ENCODE assay signal across 18 mouse cellular contexts in the genomic region with DNA sequence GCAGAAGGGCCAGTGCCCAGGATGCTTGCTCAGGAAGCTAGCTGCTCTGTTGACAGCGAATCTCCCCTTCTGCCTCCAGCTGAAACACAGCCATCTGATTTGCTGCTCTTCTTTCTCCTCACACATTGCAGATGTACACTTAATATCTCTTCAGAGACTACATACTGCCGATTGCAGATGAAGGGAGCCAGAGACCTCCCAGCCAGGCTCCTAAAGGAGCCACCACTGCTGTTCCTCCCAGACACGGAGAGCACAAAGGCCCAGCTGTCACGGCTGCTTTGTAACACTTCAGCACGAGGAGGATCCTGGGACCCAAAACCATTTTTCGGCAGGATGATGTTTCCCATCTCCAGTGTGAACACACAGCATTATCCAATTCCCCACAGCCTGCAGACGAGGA.
DNase-seq lines count a peak whose midpoint lies in the region; ATAC-seq lines count a peak whose summit lies in the region.
"Had no signal": no experiment of that assay in that cellular context is flagged by ENCODE, and none has a peak within 500 bp of the region (broad histone marks: within the 10 kb centered on the region; RNA-seq: fewer than 3 reads in every experiment).

No protein-coding gene starts in this region.

- peaks cover 15% of the 10 kb centered on the region; the same call in 1 of the 2 replicates for H3K4me1 ChIP-seq in embryonic facial prominence, embryonic 13.5 days
- H3K4me1 ChIP-seq in embryonic facial prominence, embryonic 10.5 days: no peaks in the 10 kb centered on the region; the same call in 1 of the 2 replicates
- H3K4me1 ChIP-seq in midbrain, embryonic 10.5 days: peaks cover 5% of the 10 kb centered on the region; the same call in 1 of the 2 replicates
- H3K4me1 ChIP-seq in midbrain, embryonic 16.5 days (ENCODE audit: control insufficient read depth, insufficient read depth, low read length): peaks cover 3% of the 10 kb centered on the region; the same call in 1 of the 2 replicates
- H3K4me1 ChIP-seq in hindbrain, embryonic 15.5 days (replicated peaks): peaks cover 25% of the 10 kb centered on the region
- H3K4me1 ChIP-seq in neural tube, embryonic 15.5 days: peaks cover 27% of the 10 kb centered on the region
- H3K4me1 ChIP-seq: kidney, embryonic 15.5 days; limb, embryonic 15.5 days; megakaryocyte, embryonic 14.5 days had no signal

- no peak for DNase-seq in embryonic facial prominence, embryonic 10.5 days (ENCODE audit: low spot score)
- no peak for DNase-seq in midbrain, embryonic 10.5 days (ENCODE audit: low spot score)
- DNase-seq in cerebellum, postnatal 10 days: no peak
- DNase-seq: adrenal gland, adult 8-10 months; cerebellum, adult 2 months; gastrocnemius, adult 2 months; heart, postnatal 10 days; lung, adult 2 months; thymus, adult 18-20 months had no signal

- H3K27me3 ChIP-seq in embryonic facial prominence, embryonic 13.5 days: no peaks in the 10 kb centered on the region
- no peaks in the 10 kb centered on the region for H3K27me3 ChIP-seq in embryonic facial prominence, embryonic 10.5 days (replicated peaks; ENCODE audit: low read depth, poor library complexity, severe bottlenecking)
- H3K27me3 ChIP-seq in midbrain, embryonic 10.5 days (ENCODE audit: low read depth, poor library complexity, severe bottlenecking): no peaks in the 10 kb centered on the region
- no peaks in the 10 kb centered on the region for H3K27me3 ChIP-seq in midbrain, embryonic 16.5 days (ENCODE audit: control insufficient read depth, insufficient read depth, low read depth, low read length)
- 0 out of 2 replicates have a peak, but pooled peaks cover 3% of the 10 kb centered on the region for H3K27me3 ChIP-seq in hindbrain, embryonic 15.5 days
- no peaks in the 10 kb centered on the region for H3K27me3 ChIP-seq in neural tube, embryonic 15.5 days (replicated peaks)
- H3K27me3 ChIP-seq: kidney, embryonic 15.5 days; limb, embryonic 15.5 days; megakaryocyte, embryonic 14.5 days had no signal

- no peak for ATAC-seq in embryonic facial prominence, embryonic 13.5 days (ENCODE audit: insufficient number of reproducible peaks, insufficient read depth, low FRiP score, low TSS enrichment, low read depth)
- no peak for ATAC-seq in midbrain, embryonic 16.5 days
- no peak for ATAC-seq in hindbrain, embryonic 15.5 days (ENCODE audit: low FRiP score, low read depth)
- ATAC-seq in neural tube, embryonic 15.5 days (ENCODE audit: low FRiP score): no peak
- ATAC-seq in cerebellum, adult (ENCODE audit: insufficient number of reproducible peaks, low FRiP score, low TSS enrichment): no peak

- no peak overlapping the region; the same call in 1 of the 2 replicates for H3K4me2 ChIP-seq in embryonic facial prominence, embryonic 13.5 days
- no peak overlapping the region for H3K4me2 ChIP-seq in midbrain, embryonic 16.5 days (ENCODE audit: low read length)
- no peak overlapping the region for H3K4me2 ChIP-seq in hindbrain, embryonic 15.5 days
- H3K4me2 ChIP-seq in neural tube, embryonic 15.5 days: no peak overlapping the region
- H3K4me2 ChIP-seq: kidney, embryonic 15.5 days; limb, embryonic 15.5 days had no signal

- H3K9ac ChIP-seq in embryonic facial prominence, embryonic 13.5 days: no peak overlapping the region
- no peak overlapping the region for H3K9ac ChIP-seq in midbrain, embryonic 16.5 days (ENCODE audit: low read depth, low read length)
- peak overlapping the region; percentile 25; the same call in 1 of the 2 replicates for H3K9ac ChIP-seq in hindbrain, embryonic 15.5 days
- H3K9ac ChIP-seq in neural tube, embryonic 15.5 days (replicated peaks): 0 out of 2 replicates have a peak overlapping the region, but pooled peaks have one; percentile 14
- H3K9ac ChIP-seq: kidney, embryonic 15.5 days; limb, embryonic 15.5 days had no signal

- peak overlapping the region; percentile 44; the same call in 1 of the 2 replicates for H3K27ac ChIP-seq in embryonic facial prominence, embryonic 13.5 days
- no peak overlapping the region for H3K27ac ChIP-seq in embryonic facial prominence, embryonic 10.5 days (replicated peaks)
- peak overlapping the region; percentile 61; the same call in 1 of the 2 replicates for H3K27ac ChIP-seq in midbrain, embryonic 10.5 days (replicated peaks)
- no peak overlapping the region for H3K27ac ChIP-seq in midbrain, embryonic 16.5 days (ENCODE audit: low read length)
- peak overlapping the region; percentile 63; the same call in 1 of the 2 replicates for H3K27ac ChIP-seq in hindbrain, embryonic 15.5 days (replicated peaks)
- peak overlapping the region; percentile 41; the same call in 1 of the 2 replicates for H3K27ac ChIP-seq in neural tube, embryonic 15.5 days (replicated peaks)
- H3K27ac ChIP-seq: gastrocnemius, adult 2 months; kidney, embryonic 15.5 days; limb, embryonic 15.5 days had no signal

- no peak overlapping the region for H3K4me3 ChIP-seq in embryonic facial prominence, embryonic 13.5 days
- H3K4me3 ChIP-seq in embryonic facial prominence, embryonic 10.5 days: no peak overlapping the region
- H3K4me3 ChIP-seq in midbrain, embryonic 10.5 days: no peak overlapping the region
- no peak overlapping the region for H3K4me3 ChIP-seq in midbrain, embryonic 16.5 days (ENCODE audit: low read depth, low read length)
- H3K4me3 ChIP-seq in hindbrain, embryonic 15.5 days: no peak overlapping the region
- no peak overlapping the region for H3K4me3 ChIP-seq in neural tube, embryonic 15.5 days (replicated peaks)
- H3K4me3 ChIP-seq: erythroblast, embryonic 14.5 days; gastrocnemius, adult 2 months; kidney, embryonic 15.5 days; limb, embryonic 15.5 days; megakaryocyte, embryonic 14.5 days had no signal

- H3K9me3 ChIP-seq in embryonic facial prominence, embryonic 13.5 days: no peaks in the 10 kb centered on the region; the same call in 1 of the 2 replicates
- H3K9me3 ChIP-seq in embryonic facial prominence, embryonic 10.5 days: no peaks in the 10 kb centered on the region
- H3K9me3 ChIP-seq in midbrain, embryonic 10.5 days (replicated peaks): no peaks in the 10 kb centered on the region
- no peaks in the 10 kb centered on the region for H3K9me3 ChIP-seq in midbrain, embryonic 16.5 days (replicated peaks; ENCODE audit: control insufficient read depth, low read length, poor library complexity, severe bottlenecking)
- no peaks in the 10 kb centered on the region for H3K9me3 ChIP-seq in hindbrain, embryonic 15.5 days
- no peaks in the 10 kb centered on the region for H3K9me3 ChIP-seq in neural tube, embryonic 15.5 days (replicated peaks)
- H3K9me3 ChIP-seq: kidney, embryonic 15.5 days; limb, embryonic 15.5 days had no signal

- no peaks in the 10 kb centered on the region for H3K36me3 ChIP-seq in embryonic facial prominence, embryonic 13.5 days
- H3K36me3 ChIP-seq in embryonic facial prominence, embryonic 10.5 days (replicated peaks): peaks cover 13% of the 10 kb centered on the region; the same call in 1 of the 2 replicates
- no peaks in the 10 kb centered on the region for H3K36me3 ChIP-seq in midbrain, embryonic 10.5 days
- H3K36me3 ChIP-seq in midbrain, embryonic 16.5 days (ENCODE audit: control insufficient read depth, insufficient read depth, low read length): no peaks in the 10 kb centered on the region
- H3K36me3 ChIP-seq in hindbrain, embryonic 15.5 days: no peaks in the 10 kb centered on the region
- no peaks in the 10 kb centered on the region for H3K36me3 ChIP-seq in neural tube, embryonic 15.5 days
- H3K36me3 ChIP-seq: kidney, embryonic 15.5 days; limb, embryonic 15.5 days had no signal

- 39% methylated on average over 7 of the region's 7 CpGs for WGBS in embryonic facial prominence, embryonic 13.5 days
- 66% methylated on average over 7 of the region's 7 CpGs for WGBS in embryonic facial prominence, embryonic 10.5 days
- 73% methylated on average over 7 of the region's 7 CpGs for WGBS in midbrain, embryonic 10.5 days
- 33% methylated on average over 7 of the region's 7 CpGs for WGBS in midbrain, embryonic 16.5 days
- 33% methylated on average over 7 of the region's 7 CpGs for WGBS in hindbrain, embryonic 15.5 days
- 30% methylated on average over 7 of the region's 7 CpGs for WGBS in neural tube, embryonic 15.5 days

Comparison
In these comparisons a context has a peak if more than half of its experiments do, and no peak if none do; other contexts are left out.
1. H3K27ac ChIP-seq: peak in embryonic facial prominence, embryonic 13.5 days (single experiment), midbrain, embryonic 10.5 days (single experiment), hindbrain, embryonic 15.5 days (single experiment) and neural tube, embryonic 15.5 days (single experiment); none in embryonic facial prominence, embryonic 10.5 days (single experiment) and midbrain, embryonic 16.5 days (single experiment).
2. H3K9ac ChIP-seq: peak in hindbrain, embryonic 15.5 days (single experiment) and neural tube, embryonic 15.5 days (single experiment); none in embryonic facial prominence, embryonic 13.5 days (single experiment) and midbrain, embryonic 16.5 days (single experiment).